9 mouse cellular contexts compared by ENCODE assay signal in genomic region chr17:23789749-23790268, GRCm38 (mm10). TPM values are rescaled to one million over a fixed set of nuclear protein-coding genes. Genes with fewer than 3 reads are reported as not detected.
A peak's percentile ranks its signal among the peaks of the same experiment; 100 is the strongest.
DNase-seq lines count a peak whose midpoint lies in the region; ATAC-seq and TF ChIP-seq lines count a peak whose summit lies in the region.
"Had no signal": no experiment of that assay in that cellular context is flagged by ENCODE, and none has a peak within 500 bp of the region (broad histone marks: within the 10 kb centered on the region; RNA-seq: fewer than 3 reads in every experiment).

No protein-coding gene starts in this region.

- no peak for ATAC-seq in heart, embryonic 15.5 days (replicated peaks; ENCODE audit: insufficient number of reproducible peaks, insufficient read depth, low FRiP score, low read depth)
- no peak for ATAC-seq in hindbrain, postnatal 0 days
- ATAC-seq in midbrain, embryonic 16.5 days: no peak

- no peak for TF ChIP-seq CTCF in hindbrain, postnatal 0 days (IDR thresholded peaks at IDR 0.05; ENCODE audit: low read depth)
- no peak for TF ChIP-seq CTCF in thymus, adult 2 months (IDR thresholded peaks at IDR 0.05; ENCODE audit: borderline replicate concordance, control insufficient read depth, extremely low read depth, insufficient read depth, low read length, poor library complexity)

- no peak for TF ChIP-seq POLR2A in thymus, adult 2 months (IDR thresholded peaks at IDR 0.05; ENCODE audit: control insufficient read depth, extremely low read depth, insufficient read depth, low read length, poor library complexity)

- H3K9ac ChIP-seq in heart, embryonic 15.5 days: peak overlapping the region; percentile 63
- peak overlapping the region; percentile 75 for H3K9ac ChIP-seq in hindbrain, postnatal 0 days (replicated peaks; ENCODE audit: low read length)
- peak overlapping the region; percentile 94 for H3K9ac ChIP-seq in midbrain, embryonic 16.5 days (ENCODE audit: low read depth, low read length)

- no peaks in the 10 kb centered on the region for H3K9me3 ChIP-seq in heart, embryonic 15.5 days (replicated peaks)
- no peaks in the 10 kb centered on the region for H3K9me3 ChIP-seq in embryonic facial prominence, embryonic 10.5 days
- no peaks in the 10 kb centered on the region for H3K9me3 ChIP-seq in hindbrain, postnatal 0 days (ENCODE audit: low read length)
- H3K9me3 ChIP-seq in midbrain, embryonic 16.5 days (replicated peaks; ENCODE audit: control insufficient read depth, low read length, poor library complexity, severe bottlenecking): no peaks in the 10 kb centered on the region

- peak overlapping the region; percentile 50 for H3K4me3 ChIP-seq in heart, embryonic 15.5 days
- peak overlapping the region; percentile 61 for H3K4me3 ChIP-seq in embryonic facial prominence, embryonic 10.5 days
- peak overlapping the region; percentile 46 for H3K4me3 ChIP-seq in hindbrain, postnatal 0 days (ENCODE audit: low read length)
- H3K4me3 ChIP-seq in midbrain, embryonic 16.5 days (ENCODE audit: low read depth, low read length): peak overlapping the region; percentile 52
- H3K4me3 ChIP-seq in thymus, adult 2 months (ENCODE audit: control insufficient read depth, insufficient read depth, low read length): no peak overlapping the region

- H3K27me3 ChIP-seq in heart, embryonic 15.5 days: no peaks in the 10 kb centered on the region
- H3K27me3 ChIP-seq in embryonic facial prominence, embryonic 10.5 days (replicated peaks; ENCODE audit: low read depth, poor library complexity, severe bottlenecking): no peaks in the 10 kb centered on the region
- no peaks in the 10 kb centered on the region for H3K27me3 ChIP-seq in hindbrain, postnatal 0 days (ENCODE audit: insufficient read depth, low read length)
- no peaks in the 10 kb centered on the region for H3K27me3 ChIP-seq in midbrain, embryonic 16.5 days (ENCODE audit: control insufficient read depth, insufficient read depth, low read depth, low read length)
- no peaks in the 10 kb centered on the region for H3K27me3 ChIP-seq in thymus, adult 2 months (ENCODE audit: control insufficient read depth, insufficient read depth, low read length)

- H3K36me3 ChIP-seq in heart, embryonic 15.5 days: no peaks in the 10 kb centered on the region
- 0 out of 2 replicates have a peak, but pooled peaks cover 6% of the 10 kb centered on the region for H3K36me3 ChIP-seq in embryonic facial prominence, embryonic 10.5 days (replicated peaks)
- H3K36me3 ChIP-seq in hindbrain, postnatal 0 days (ENCODE audit: insufficient read depth, low read length): no peaks in the 10 kb centered on the region
- H3K36me3 ChIP-seq in midbrain, embryonic 16.5 days (ENCODE audit: control insufficient read depth, insufficient read depth, low read length): no peaks in the 10 kb centered on the region
- no peaks in the 10 kb centered on the region for H3K36me3 ChIP-seq in thymus, adult 2 months (ENCODE audit: control insufficient read depth, insufficient read depth, low read length)

- peak overlapping the region; percentile 80 for H3K4me2 ChIP-seq in heart, embryonic 15.5 days
- H3K4me2 ChIP-seq in hindbrain, postnatal 0 days (ENCODE audit: low read depth, low read length): peak overlapping the region; percentile 86
- peak overlapping the region; percentile 78 for H3K4me2 ChIP-seq in midbrain, embryonic 16.5 days (ENCODE audit: low read length)

- DNase-seq in heart, adult 8-10 months (ENCODE audit: low spot score): no peak
- no peak for DNase-seq in embryonic facial prominence, embryonic 10.5 days (ENCODE audit: low spot score)
- peak; percentile 18 for DNase-seq in hindbrain, postnatal 0 days (ENCODE audit: low spot score)
- DNase-seq in thymus, adult 2 months: no peak
- no peak for DNase-seq in lung, postnatal 36 days
- no peak for DNase-seq in spleen, postnatal 4 days (ENCODE audit: low spot score in 2 of 2)

- H3K27ac ChIP-seq in heart, embryonic 15.5 days: peak overlapping the region; percentile 85
- H3K27ac ChIP-seq in embryonic facial prominence, embryonic 10.5 days (replicated peaks): peak overlapping the region; percentile 97
- peak overlapping the region; percentile 91 for H3K27ac ChIP-seq in hindbrain, postnatal 0 days
- H3K27ac ChIP-seq in midbrain, embryonic 16.5 days (ENCODE audit: low read length): peak overlapping the region; percentile 98
- no peak overlapping the region for H3K27ac ChIP-seq in thymus, adult 2 months (ENCODE audit: control insufficient read depth, insufficient read depth, low read length)

- peaks cover 25% of the 10 kb centered on the region for H3K4me1 ChIP-seq in heart, embryonic 15.5 days (replicated peaks)
- H3K4me1 ChIP-seq in embryonic facial prominence, embryonic 10.5 days: peaks cover 42% of the 10 kb centered on the region
- peaks cover 17% of the 10 kb centered on the region for H3K4me1 ChIP-seq in hindbrain, postnatal 0 days (ENCODE audit: insufficient read depth, low read length)
- peaks cover 29% of the 10 kb centered on the region for H3K4me1 ChIP-seq in midbrain, embryonic 16.5 days (ENCODE audit: control insufficient read depth, insufficient read depth, low read length)
- H3K4me1 ChIP-seq in thymus, adult 2 months (replicated peaks; ENCODE audit: control insufficient read depth, insufficient read depth, low read length): peaks cover 21% of the 10 kb centered on the region

- WGBS in heart, embryonic 15.5 days: 15% methylated on average over 8 of the region's 8 CpGs
- 11% methylated on average over 8 of the region's 8 CpGs for WGBS in embryonic facial prominence, embryonic 10.5 days
- WGBS in hindbrain, postnatal 0 days: 19% methylated on average over 8 of the region's 8 CpGs
- 6% methylated on average over 8 of the region's 8 CpGs for WGBS in midbrain, embryonic 16.5 days
- WGBS in thymus, adult 2 months: 42% methylated on average over 8 of the region's 8 CpGs

RNA-seq across cellular contexts. Expression of gene Srrm2, which starts 0.5 kb away (rescaled TPM):
- 315 and 320 TPM in 2 replicates for polyA plus RNA-seq in heart, embryonic 15.5 days (2015; fragmentation: Nextera tagmentation; extraction: Ambion mirVana)
- total RNA-seq in heart, adult 8-10 months (2022): 100 to 1,000 TPM; 151 to 179 (median 164) TPM
- polyA plus RNA-seq in embryonic facial prominence, embryonic 10.5 days (2016; fragmentation: Nextera tagmentation; extraction: Ambion mirVana): 511 and 516 TPM in 2 replicates
- 133 and 144 TPM in 2 replicates for total RNA-seq in hindbrain, postnatal 0 days (2014; rRNA removed)
- polyA plus RNA-seq in hindbrain, postnatal 0 days (2015; fragmentation: Nextera tagmentation; extraction: Ambion mirVana): 419 and 436 TPM in 2 replicates
- 467 and 529 TPM in 2 replicates for polyA plus RNA-seq in midbrain, embryonic 16.5 days (2015; fragmentation: Nextera tagmentation; extraction: Ambion mirVana)
- polyA plus RNA-seq in thymus, adult 2 months (2012; rRNA removed): 874 and 1,056 TPM in 2 replicates

RNA-seq across cellular contexts. Expression of gene Flywch2, which starts 3.9 kb away (rescaled TPM):
- 4.8 and 9.1 TPM in 2 replicates for polyA plus RNA-seq in heart, embryonic 15.5 days (2015; fragmentation: Nextera tagmentation; extraction: Ambion mirVana)
- 1 to 10 TPM in 1 of 4 experiments, under 1 TPM in 2, not detected in 1; 0.41 to 1.2 (median 0.87) TPM for total RNA-seq in heart, adult 8-10 months (2022)
- 35.4 and 41.3 TPM in 2 replicates for polyA plus RNA-seq in embryonic facial prominence, embryonic 10.5 days (2016; fragmentation: Nextera tagmentation; extraction: Ambion mirVana)
- total RNA-seq in hindbrain, postnatal 0 days (2014; rRNA removed): 63.3 and 83.8 TPM in 2 replicates
- polyA plus RNA-seq in hindbrain, postnatal 0 days (2015; fragmentation: Nextera tagmentation; extraction: Ambion mirVana): 99.8 and 123 TPM in 2 replicates
- 76.8 and 81.3 TPM in 2 replicates for polyA plus RNA-seq in midbrain, embryonic 16.5 days (2015; fragmentation: Nextera tagmentation; extraction: Ambion mirVana)
- polyA plus RNA-seq in thymus, adult 2 months (2012; rRNA removed): 2.3 and 4.0 TPM in 2 replicates

RNA-seq across cellular contexts. Expression of gene Flywch1, which starts 18.4 kb away (rescaled TPM):
- polyA plus RNA-seq in heart, embryonic 15.5 days (2015; fragmentation: Nextera tagmentation; extraction: Ambion mirVana): 36.5 and 47.5 TPM in 2 replicates
- 10 to 100 TPM; 40.8 to 42.0 (median 40.9) TPM for total RNA-seq in heart, adult 8-10 months (2022)
- 168 and 178 TPM in 2 replicates for polyA plus RNA-seq in embryonic facial prominence, embryonic 10.5 days (2016; fragmentation: Nextera tagmentation; extraction: Ambion mirVana)
- 230 and 258 TPM in 2 replicates for total RNA-seq in hindbrain, postnatal 0 days (2014; rRNA removed)
- polyA plus RNA-seq in hindbrain, postnatal 0 days (2015; fragmentation: Nextera tagmentation; extraction: Ambion mirVana): 165 and 183 TPM in 2 replicates
- 205 and 220 TPM in 2 replicates for polyA plus RNA-seq in midbrain, embryonic 16.5 days (2015; fragmentation: Nextera tagmentation; extraction: Ambion mirVana)
- polyA plus RNA-seq in thymus, adult 2 months (2012; rRNA removed): 32.0 and 33.6 TPM in 2 replicates

RNA-seq across cellular contexts. Expression of gene Elob, which starts 39.1 kb away (rescaled TPM):
- polyA plus RNA-seq in heart, embryonic 15.5 days (2015; fragmentation: Nextera tagmentation; extraction: Ambion mirVana): 782 and 921 TPM in 2 replicates
- 100 to 1,000 TPM; 321 to 411 (median 362) TPM for total RNA-seq in heart, adult 8-10 months (2022)
- polyA plus RNA-seq in embryonic facial prominence, embryonic 10.5 days (2016; fragmentation: Nextera tagmentation; extraction: Ambion mirVana): 1,075 and 1,103 TPM in 2 replicates
- total RNA-seq in hindbrain, postnatal 0 days (2014; rRNA removed): 755 and 1,410 TPM in 2 replicates
- polyA plus RNA-seq in hindbrain, postnatal 0 days (2015; fragmentation: Nextera tagmentation; extraction: Ambion mirVana): 1,482 and 1,504 TPM in 2 replicates
- 1,162 and 1,206 TPM in 2 replicates for polyA plus RNA-seq in midbrain, embryonic 16.5 days (2015; fragmentation: Nextera tagmentation; extraction: Ambion mirVana)
- 639 and 815 TPM in 2 replicates for polyA plus RNA-seq in thymus, adult 2 months (2012; rRNA removed)

RNA-seq across cellular contexts. Expression of gene Kremen2, which starts 44.2 kb away (rescaled TPM):
- 0.28 and 3.3 TPM in 2 replicates for polyA plus RNA-seq in heart, embryonic 15.5 days (2015; fragmentation: Nextera tagmentation; extraction: Ambion mirVana)
- under 1 TPM in 1 of 4 experiments, not detected in 3; 0.26 TPM for total RNA-seq in heart, adult 8-10 months (2022)
- polyA plus RNA-seq in embryonic facial prominence, embryonic 10.5 days (2016; fragmentation: Nextera tagmentation; extraction: Ambion mirVana): 8.3 and 9.6 TPM in 2 replicates
- 1.2 and 2.0 TPM in 2 replicates for total RNA-seq in hindbrain, postnatal 0 days (2014; rRNA removed)
- 1.1 and 1.4 TPM in 2 replicates for polyA plus RNA-seq in hindbrain, postnatal 0 days (2015; fragmentation: Nextera tagmentation; extraction: Ambion mirVana)
- polyA plus RNA-seq in midbrain, embryonic 16.5 days (2015; fragmentation: Nextera tagmentation; extraction: Ambion mirVana): 1.6 and 1.8 TPM in 2 replicates
- polyA plus RNA-seq in thymus, adult 2 months (2012; rRNA removed): 2.8 and 3.8 TPM in 2 replicates
- total RNA-seq: hematopoietic stem cell, adult 5-6 weeks had no signal
